Mouse (Mus musculus) hindbrain, embryonic 15.5 days (tissue): ENCODE measurements around the gene Tmem210. TPM values are rescaled to one million over a fixed set of nuclear protein-coding genes. Genes with fewer than 3 reads are reported as not detected.
"Not testable (repeated sequence)": the region's sequence is repeated elsewhere in the genome, so short reads cannot be mapped to it uniquely, and the experiment has no call there.

Experiments
- ATAC-seq: fragments of 200-750 bp; cut with Nextera tagmentation; 2 replicates; pipeline ENCODE4 v1.8.0; 2017; ENCODE audit warnings: low read depth, moderate number of reproducible peaks, moderate TSS enrichment; ENCODE audit not compliant: low FRiP score
- H3K27ac ChIP-seq: fragments of 300-500 bp; sonication (generic); replicated peaks from 2 replicates; pipeline ENCODE4 v1.5.1; 2015; ENCODE audit warnings: mild to moderate bottlenecking, inconsistent platforms
- H3K27me3 ChIP-seq: fragments of 300-500 bp; sonication (generic); 2 replicates; pipeline ENCODE4 v1.6.1; 2015; ENCODE audit warnings: control low read depth, inconsistent platforms
- H3K36me3 ChIP-seq: fragments of 300-500 bp; sonication (generic); 2 replicates; pipeline ENCODE4 v1.6.1; 2015; ENCODE audit warnings: control low read depth, inconsistent platforms
- H3K4me1 ChIP-seq: fragments of 300-500 bp; sonication (generic); replicated peaks from 2 replicates; pipeline ENCODE4 v1.6.1; 2015; ENCODE audit warnings: control low read depth, inconsistent platforms
- H3K4me2 ChIP-seq: fragments of 300-500 bp; sonication (generic); 2 replicates; pipeline ENCODE4 v1.6.1; 2015; ENCODE audit warnings: moderate library complexity, mild to moderate bottlenecking, inconsistent platforms
- H3K4me3 ChIP-seq: fragments of 300-500 bp; sonication (generic); 2 replicates; pipeline ENCODE4 v1.5.1; 2015; ENCODE audit warnings: mild to moderate bottlenecking, inconsistent platforms
- H3K9ac ChIP-seq: fragments of 300-500 bp; sonication (generic); 2 replicates; pipeline ENCODE4 v1.6.1; 2015; ENCODE audit warnings: inconsistent platforms
- H3K9me3 ChIP-seq: fragments of 300-500 bp; sonication (generic); 2 replicates; pipeline ENCODE4 v1.6.1; 2016; ENCODE audit warnings: control low read depth, inconsistent platforms
- WGBS: fragments of 180-500 bp; shearing (Covaris S2); methylation state at CpG from one replicate; pipeline ENCODE4 v1.1.7; 2015; 5-methylcytosine and 5-hydroxymethylcytosine counted together
- polyA plus RNA-seq: library from polyadenylated mRNA; unstranded; fragments of >200 nt; fragmentation: Nextera tagmentation; extraction: Ambion mirVana; gene quantifications from 2 replicates; pipeline ENCODE4 v1.2.1, GENCODE M21; 2015

Gene Tmem210
- polyA plus RNA-seq, 1 experiment from 2014 or later = not detected

DNA sequence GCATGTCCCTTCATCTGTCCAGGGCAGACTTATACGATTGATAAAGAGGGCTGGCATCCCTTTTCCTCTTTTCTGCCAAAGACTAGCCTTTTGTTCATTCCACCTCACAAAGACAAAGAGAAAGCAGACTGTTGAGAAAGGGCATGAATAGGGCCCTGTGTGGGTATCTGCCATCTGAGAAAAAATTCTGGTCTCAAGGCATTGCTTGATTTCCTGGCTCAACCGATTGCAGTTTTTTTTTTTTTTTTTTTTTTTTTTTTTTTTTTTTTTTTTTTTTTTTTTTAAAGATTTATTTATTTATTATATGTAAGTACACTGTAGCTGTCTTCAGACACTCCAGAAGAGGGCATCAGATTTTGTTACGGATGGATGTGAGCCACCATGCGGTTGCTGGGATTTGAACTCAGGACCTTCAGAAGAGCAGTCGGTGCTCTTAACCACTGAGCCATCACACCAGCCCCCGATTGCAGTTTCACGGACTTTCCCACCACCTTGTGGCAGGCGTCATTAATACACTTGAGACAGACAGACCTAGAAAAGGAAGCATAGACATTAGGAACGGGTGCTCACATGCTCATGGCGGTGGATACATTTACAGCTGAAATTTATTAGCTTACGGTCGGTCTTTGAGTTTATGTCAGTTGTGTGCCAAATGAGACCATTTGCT, 31.4 kb upstream of the Tmem210 start:
- H3K27me3 ChIP-seq, H3K36me3 ChIP-seq, ATAC-seq, H3K27ac ChIP-seq, H3K9me3 ChIP-seq: not testable (repeated sequence)
- Histone ChIP-seq H3K4me3 (peak overlapping the region; percentile 81), H3K9ac (peak overlapping the region; percentile 83), H3K4me1 (peaks cover 26% of the 10 kb centered on the region), H3K4me2 (peak overlapping the region; percentile 93)
- 59% methylated on average over 12 of the region's 12 CpGs for WGBS

DNA sequence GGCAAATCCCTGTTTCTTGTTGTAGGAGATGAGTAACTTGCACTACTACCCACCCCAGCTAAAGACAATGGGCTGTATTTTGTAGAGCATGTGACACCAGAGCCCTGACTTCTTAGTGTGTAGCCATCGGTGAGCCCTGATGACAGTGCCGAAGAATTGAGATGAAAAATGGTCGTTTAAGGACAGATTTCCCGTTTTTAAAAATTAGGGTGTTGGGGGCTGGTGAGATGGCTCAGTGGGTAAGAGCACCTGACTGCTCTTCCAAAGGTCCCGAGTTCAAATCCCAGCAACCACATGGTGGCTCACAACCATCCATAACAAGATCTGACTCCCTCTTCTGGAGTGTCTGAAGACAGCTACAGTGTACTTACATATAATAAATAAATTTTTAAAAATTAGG, 30.7 kb upstream of the Tmem210 start:
- not testable (repeated sequence) for H3K4me2 ChIP-seq, H3K36me3 ChIP-seq, H3K9ac ChIP-seq, H3K9me3 ChIP-seq, ATAC-seq, H3K27ac ChIP-seq, H3K27me3 ChIP-seq, H3K4me3 ChIP-seq
- H3K4me1 ChIP-seq = peaks cover 26% of the 10 kb centered on the region
- 92% methylated on average over 5 of the region's 5 CpGs for WGBS

- ATAC-seq = no peak
- no peaks in the 10 kb centered on the region for H3K36me3 ChIP-seq
- WGBS = 52% methylated on average over 2 of the region's 2 CpGs
These were observed 29.1 kb upstream of the Tmem210 start for GRCm38 (mm10) chr2:25258887-25259286.

GRCm38 (mm10) chr2:25261870-25262269, 26.1 kb upstream of the Tmem210 start:
- H3K27ac ChIP-seq = peak overlapping the region; percentile 79
- ATAC-seq = no peak
- peak overlapping the region; percentile 74 for H3K4me3 ChIP-seq
- peaks cover 46% of the 10 kb centered on the region for H3K4me1 ChIP-seq
- no peaks in the 10 kb centered on the region for H3K27me3 ChIP-seq
- no peaks in the 10 kb centered on the region for H3K9me3 ChIP-seq
- H3K9ac ChIP-seq = peak overlapping the region; percentile 52
- H3K4me2 ChIP-seq = peak overlapping the region; percentile 94
- H3K36me3 ChIP-seq = no peaks in the 10 kb centered on the region
- WGBS = 44% methylated on average over 12 of the region's 12 CpGs

More at GRCm38 (mm10) chr2:25258887-25259286, 29.1 kb upstream of the Tmem210 start:
- Histone ChIP-seq H3K9me3 (no peaks in the 10 kb centered on the region), H3K9ac (no peak overlapping the region), H3K27ac (no peak overlapping the region), H3K4me3 (no peak overlapping the region), H3K4me1 (peaks cover 35% of the 10 kb centered on the region), H3K27me3 (no peaks in the 10 kb centered on the region), H3K4me2 (no peak overlapping the region)

DNA sequence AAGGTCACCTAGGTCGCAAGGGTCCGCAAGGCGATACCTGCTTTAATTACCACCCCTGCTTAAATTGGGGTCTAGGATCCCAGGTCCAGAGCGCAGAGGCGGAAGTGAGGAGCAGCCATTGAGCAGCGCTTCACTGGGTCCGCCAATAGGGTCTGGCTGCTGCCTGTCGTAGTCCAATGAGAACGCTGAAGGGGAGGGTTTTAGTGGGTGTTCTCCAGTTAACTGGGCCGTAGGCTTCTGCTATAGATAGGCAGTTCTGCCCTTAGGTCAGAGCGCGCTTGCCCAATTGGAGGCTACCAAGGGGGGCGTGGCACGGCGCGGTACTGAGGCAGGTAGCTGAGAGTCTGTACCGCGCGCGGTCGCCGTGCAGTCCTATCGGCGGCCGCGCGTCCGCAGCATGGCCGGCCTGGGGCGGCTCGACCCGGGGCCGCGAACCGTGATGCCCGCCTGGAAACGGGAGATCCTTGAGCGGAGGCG, 25.6 kb upstream of the Tmem210 start, which contains the start of gene Tprn:
Tprn (plus strand) TSS at position 328 of the 477 bp plus-strand sequence.
- peak; percentile 99 for ATAC-seq
- Histone ChIP-seq H3K9me3 (no peaks in the 10 kb centered on the region), H3K36me3 (no peaks in the 10 kb centered on the region), H3K4me1 (peaks cover 49% of the 10 kb centered on the region), H3K27ac (peak within 1 kb of the TSS; percentile 80), H3K9ac (peak within 1 kb of the TSS; percentile 64), H3K4me2 (peak within 1 kb of the TSS; percentile 94), H3K27me3 (no peaks in the 10 kb centered on the region), H3K4me3 (peak within 1 kb of the TSS; percentile 74)
- 1% methylated on average over 30 of the region's 39 CpGs for WGBS

DNA sequence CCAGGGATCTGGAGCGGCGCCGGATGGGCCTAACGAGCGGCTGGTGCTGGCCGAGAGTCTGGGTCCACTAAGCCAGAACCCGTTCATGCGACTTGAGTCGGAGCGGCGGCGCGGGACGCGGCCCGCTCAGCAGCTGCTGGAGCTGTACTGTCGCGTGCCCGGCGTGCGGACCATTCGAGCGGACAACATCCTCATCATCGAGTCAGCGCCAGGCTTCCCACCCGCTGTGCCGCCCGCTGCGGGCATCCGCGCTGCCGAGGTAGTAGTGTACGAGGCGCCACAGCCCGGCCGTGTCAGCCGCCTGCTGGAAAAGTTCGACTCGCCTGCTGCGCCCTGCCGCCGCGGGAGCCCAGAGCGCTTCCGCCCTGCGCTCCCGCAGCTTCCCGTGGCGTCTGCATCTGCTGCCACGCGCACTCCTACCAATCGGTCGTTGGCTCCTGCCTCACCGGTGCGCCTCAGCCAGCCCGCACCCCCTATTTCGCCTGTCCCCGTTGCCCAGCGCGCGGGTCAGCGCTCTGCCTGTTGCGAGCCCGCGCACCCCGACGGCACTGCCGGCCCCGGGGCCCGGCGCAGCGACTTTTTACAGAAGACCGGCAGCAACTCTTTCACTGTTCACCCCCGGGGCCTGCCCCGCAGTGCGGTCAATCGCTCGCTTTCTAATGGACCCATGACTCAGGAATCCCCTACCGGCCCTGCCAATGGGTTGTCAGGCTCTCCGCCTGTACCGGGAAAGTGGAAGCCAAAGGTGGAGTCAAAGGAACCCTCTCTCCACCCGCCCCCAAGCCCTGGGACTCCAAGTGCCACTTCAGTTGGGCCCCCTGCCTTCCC, 24.9 kb upstream of the Tmem210 start:
- WGBS = under 1% methylated on average over 81 of the region's 82 CpGs

GRCm38 (mm10) chr2:25263623-25264285, 24.2 kb upstream of the Tmem210 start:
- H3K4me3 ChIP-seq = peak overlapping the region; percentile 74
- no peaks in the 10 kb centered on the region for H3K9me3 ChIP-seq
- no peaks in the 10 kb centered on the region for H3K36me3 ChIP-seq
- H3K4me1 ChIP-seq = peaks cover 53% of the 10 kb centered on the region
- H3K9ac ChIP-seq = peak overlapping the region; percentile 64
- peak overlapping the region; percentile 80; the same call in 1 of the 2 replicates for H3K27ac ChIP-seq
- 21% methylated on average over 12 of the region's 12 CpGs for WGBS
- H3K4me2 ChIP-seq = peak overlapping the region; percentile 94
- H3K27me3 ChIP-seq = no peaks in the 10 kb centered on the region
- ATAC-seq = no peak

More for the DNA sequence above, 24.9 kb upstream of the Tmem210 start:
- ATAC-seq = no peak; the same call in 1 of the 2 replicates
- Histone ChIP-seq H3K36me3 (no peaks in the 10 kb centered on the region), H3K9me3 (no peaks in the 10 kb centered on the region), H3K4me3 (peak overlapping the region; percentile 74), H3K4me2 (peak overlapping the region; percentile 94), H3K4me1 (peaks cover 50% of the 10 kb centered on the region), H3K9ac (peak overlapping the region; percentile 64), H3K27ac (peak overlapping the region; percentile 80), H3K27me3 (no peaks in the 10 kb centered on the region)

DNA sequence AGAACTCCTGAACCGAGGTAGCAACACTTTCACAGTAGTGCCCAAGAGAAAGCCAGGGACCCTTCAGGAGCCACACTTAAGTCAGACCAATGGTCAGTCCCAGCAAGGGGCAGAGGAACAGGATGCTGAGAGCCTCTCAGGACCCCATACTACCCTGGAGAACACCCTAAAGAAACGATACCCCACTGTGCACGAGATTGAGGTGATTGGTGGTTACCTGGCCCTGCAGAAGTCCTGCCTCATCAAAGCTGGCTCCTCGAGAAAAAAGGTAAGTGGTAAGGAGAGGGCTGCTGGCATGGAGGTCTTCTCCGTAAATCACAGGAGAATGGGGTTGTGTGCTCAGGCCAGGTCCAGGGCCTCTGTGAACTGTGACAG, 23.7 kb upstream of the Tmem210 start:
- Histone ChIP-seq H3K4me2 (peak overlapping the region; percentile 94), H3K36me3 (peaks cover under 1% of the 10 kb centered on the region; the same call in 1 of the 2 replicates), H3K9ac (peak overlapping the region; percentile 64), H3K9me3 (no peaks in the 10 kb centered on the region), H3K27ac (no peak overlapping the region), H3K4me1 (peaks cover 53% of the 10 kb centered on the region), H3K27me3 (no peaks in the 10 kb centered on the region), H3K4me3 (peak overlapping the region; percentile 74)
- ATAC-seq = no peak
- WGBS = 77% methylated on average over 5 of the region's 5 CpGs

DNA sequence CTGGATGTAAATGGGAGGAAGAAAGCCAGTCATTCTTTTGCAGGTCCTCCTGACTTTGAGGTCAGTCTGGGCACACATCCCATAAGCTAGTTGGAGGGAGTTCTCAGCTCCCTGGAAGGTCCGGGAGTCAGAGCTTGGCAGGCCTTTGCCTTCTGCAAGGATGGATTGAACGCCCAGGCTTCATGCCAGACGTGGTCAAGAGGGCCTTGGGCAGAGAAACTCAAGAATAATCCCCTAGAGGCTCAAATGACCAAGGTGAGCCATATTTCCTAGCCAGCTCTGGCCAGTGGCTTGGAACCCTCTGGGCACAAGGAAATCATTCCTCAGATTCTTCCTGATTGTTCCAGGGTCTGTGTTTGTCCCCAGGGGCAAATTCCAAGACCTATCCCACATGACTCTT, 23.1 kb upstream of the Tmem210 start:
- peaks cover 6% of the 10 kb centered on the region; the same call in 1 of the 2 replicates for H3K36me3 ChIP-seq
- WGBS = 59% methylated on average over 3 of the region's 3 CpGs
- H3K4me1 ChIP-seq = peaks cover 53% of the 10 kb centered on the region
- no peaks in the 10 kb centered on the region for H3K9me3 ChIP-seq
- H3K27ac ChIP-seq = no peak overlapping the region
- peak overlapping the region; percentile 74 for H3K4me3 ChIP-seq
- no peak for ATAC-seq
- H3K4me2 ChIP-seq = peak overlapping the region; percentile 94
- H3K27me3 ChIP-seq = no peaks in the 10 kb centered on the region
- no peak overlapping the region; the same call in 1 of the 2 replicates for H3K9ac ChIP-seq

DNA sequence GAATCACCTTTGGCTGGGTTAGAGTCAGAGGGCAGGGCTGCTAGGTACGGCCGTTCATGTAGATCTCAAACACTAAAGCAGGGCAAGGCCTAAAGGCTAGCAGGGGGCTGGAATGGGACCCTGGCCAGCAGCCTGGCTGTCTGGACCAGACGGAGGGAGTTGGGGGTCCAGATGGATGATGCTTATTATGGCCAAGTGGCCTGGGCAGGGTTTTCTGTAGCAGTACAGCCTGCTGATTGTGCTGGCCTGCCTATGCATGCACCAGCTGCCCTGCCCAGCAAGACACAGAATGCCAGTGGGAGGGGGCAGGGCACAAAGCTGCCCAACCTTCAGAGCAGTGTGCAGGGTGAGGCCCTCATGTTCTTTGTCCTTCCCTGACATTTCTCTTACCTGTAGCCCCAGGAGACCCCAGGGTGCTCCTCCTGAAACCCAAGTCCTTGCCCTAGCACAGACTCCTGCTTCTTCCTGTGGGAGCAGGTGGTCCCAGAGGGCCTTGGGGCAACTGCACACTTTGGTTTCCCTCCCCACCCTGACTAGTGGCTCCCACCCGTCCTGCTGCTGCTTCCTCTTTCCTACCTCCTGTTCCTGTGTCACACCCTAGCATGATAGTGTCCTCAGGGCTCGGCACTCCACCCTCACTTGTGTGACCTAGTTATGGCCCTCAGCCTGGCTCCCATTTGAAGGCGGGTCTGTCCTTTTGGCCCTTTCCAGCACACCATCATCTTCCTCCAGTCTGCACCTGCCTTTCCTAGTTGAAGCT, 21.9 kb upstream of the Tmem210 start:
- peak overlapping the region; percentile 94 for H3K4me2 ChIP-seq
- peaks cover 65% of the 10 kb centered on the region for H3K4me1 ChIP-seq
- H3K27ac ChIP-seq = peak overlapping the region; percentile 73
- peak overlapping the region; percentile 10 for H3K4me3 ChIP-seq
- no peak for ATAC-seq
- WGBS = 49% methylated on average over 6 of the region's 6 CpGs
- no peaks in the 10 kb centered on the region for H3K27me3 ChIP-seq
- H3K36me3 ChIP-seq = peaks cover 17% of the 10 kb centered on the region; the same call in 1 of the 2 replicates
- H3K9me3 ChIP-seq = no peaks in the 10 kb centered on the region
- H3K9ac ChIP-seq = peak overlapping the region; percentile 13; the same call in 1 of the 2 replicates

GRCm38 (mm10) chr2:25266720-25267119, 21.2 kb upstream of the Tmem210 start:
- Histone ChIP-seq H3K4me1 (peaks cover 72% of the 10 kb centered on the region), H3K4me3 (peak overlapping the region; percentile 10; the same call in 1 of the 2 replicates), H3K4me2 (peak overlapping the region; percentile 94), H3K27ac (peak overlapping the region; percentile 73), H3K36me3 (peaks cover 17% of the 10 kb centered on the region; the same call in 1 of the 2 replicates), H3K27me3 (no peaks in the 10 kb centered on the region), H3K9ac (0 out of 2 replicates have a peak overlapping the region, but pooled peaks have one; percentile 13), H3K9me3 (no peaks in the 10 kb centered on the region)
- ATAC-seq = no peak
- WGBS = 27% methylated on average over 2 of the region's 2 CpGs
